Mouse (Mus musculus): Measurements from ENCODE around the gene Nxnl1. TPM values are rescaled to one million over a fixed set of nuclear protein-coding genes. Genes with fewer than 3 reads are reported as not detected.

Gene Nxnl1
- polyA plus RNA-seq, 1 experiment from 2014 or later, result 0.13 TPM

GRCm38 (mm10) chr8:71591017-71591416, 24.6 kb upstream of the Nxnl1 start:
- TF ChIP-seq EP300 (IDR thresholded peaks at IDR 0.05) (no peak), CTCF (IDR thresholded peaks at IDR 0.05) (no peak)
- WGBS, result 22% methylated on average over 5 of the region's 5 CpGs
- H3K9ac ChIP-seq (replicated peaks; ENCODE audit: low read depth), result peak overlapping the region; percentile 74; the same call in 1 of the 2 replicates
- no peak for DNase-seq (ENCODE audit: low spot score)
- peak overlapping the region; percentile 96; the same call in 1 of the 2 replicates for H3K27ac ChIP-seq (ENCODE audit: low read length)
- H3K27me3 ChIP-seq (replicated peaks; ENCODE audit: insufficient read depth, low read length), result no peaks in the 10 kb centered on the region
- no peak for ATAC-seq
- no peaks in the 10 kb centered on the region for H3K36me3 ChIP-seq (ENCODE audit: insufficient read depth, low read length)
- H3K4me3 ChIP-seq (ENCODE audit: low read depth, low read length), result peak overlapping the region; percentile 71
- H3K4me1 ChIP-seq (ENCODE audit: insufficient read depth, low read depth, low read length), result peaks cover 9% of the 10 kb centered on the region; the same call in 1 of the 2 replicates
- H3K4me2 ChIP-seq (replicated peaks; ENCODE audit: low read depth, low read length), result peak overlapping the region; percentile 94
- no peaks in the 10 kb centered on the region for H3K9me3 ChIP-seq (ENCODE audit: low read length)

- H3K27me3 ChIP-seq (replicated peaks; ENCODE audit: insufficient read depth, low read length), result no peaks in the 10 kb centered on the region
- no peak for ATAC-seq
- WGBS, result 70% methylated on average over 3 of the region's 3 CpGs
Measured at GRCm38 (mm10) chr8:71588762-71589161, 22.4 kb upstream of the Nxnl1 start.

GRCm38 (mm10) chr8:71586891-71587290, 20.5 kb upstream of the Nxnl1 start:
- Histone ChIP-seq H3K36me3 (ENCODE audit: insufficient read depth, low read length) (no peaks in the 10 kb centered on the region), H3K27me3 (replicated peaks; ENCODE audit: insufficient read depth, low read length) (no peaks in the 10 kb centered on the region), H3K9me3 (ENCODE audit: low read length) (no peaks in the 10 kb centered on the region), H3K4me2 (replicated peaks; ENCODE audit: low read depth, low read length) (no peak overlapping the region), H3K27ac (ENCODE audit: low read length) (no peak overlapping the region), H3K4me3 (ENCODE audit: low read depth, low read length) (no peak overlapping the region), H3K9ac (replicated peaks; ENCODE audit: low read depth) (no peak overlapping the region), H3K4me1 (ENCODE audit: insufficient read depth, low read depth, low read length) (peaks cover 5% of the 10 kb centered on the region; the same call in 1 of the 2 replicates)
- DNase-seq (ENCODE audit: low spot score) (peak; percentile 42), ATAC-seq (no peak)
- WGBS, result 54% methylated on average over 2 of the region's 2 CpGs
- TF ChIP-seq CTCF (IDR thresholded peaks at IDR 0.05) (peak; percentile 77), EP300 (IDR thresholded peaks at IDR 0.05) (no peak)

More at GRCm38 (mm10) chr8:71588762-71589161, 22.4 kb upstream of the Nxnl1 start:
- no peak overlapping the region for H3K27ac ChIP-seq (ENCODE audit: low read length)
- no peaks in the 10 kb centered on the region for H3K36me3 ChIP-seq (ENCODE audit: insufficient read depth, low read length)
- no peak overlapping the region for H3K4me3 ChIP-seq (ENCODE audit: low read depth, low read length)
- peaks cover 9% of the 10 kb centered on the region; the same call in 1 of the 2 replicates for H3K4me1 ChIP-seq (ENCODE audit: insufficient read depth, low read depth, low read length)
- no peak for TF ChIP-seq EP300 (IDR thresholded peaks at IDR 0.05)
- TF ChIP-seq CTCF (IDR thresholded peaks at IDR 0.05), result no peak
- no peak overlapping the region for H3K9ac ChIP-seq (replicated peaks; ENCODE audit: low read depth)
- H3K9me3 ChIP-seq (ENCODE audit: low read length), result no peaks in the 10 kb centered on the region
- no peak for DNase-seq (ENCODE audit: low spot score)
- no peak overlapping the region for H3K4me2 ChIP-seq (replicated peaks; ENCODE audit: low read depth, low read length)

- Histone ChIP-seq H3K27ac (ENCODE audit: low read length) (no peak overlapping the region), H3K27me3 (replicated peaks; ENCODE audit: insufficient read depth, low read length) (no peaks in the 10 kb centered on the region), H3K9ac (replicated peaks; ENCODE audit: low read depth) (no peak overlapping the region), H3K9me3 (ENCODE audit: low read length) (no peaks in the 10 kb centered on the region), H3K4me1 (ENCODE audit: insufficient read depth, low read depth, low read length) (no peaks in the 10 kb centered on the region), H3K4me2 (replicated peaks; ENCODE audit: low read depth, low read length) (no peak overlapping the region), H3K36me3 (ENCODE audit: insufficient read depth, low read length) (no peaks in the 10 kb centered on the region), H3K4me3 (ENCODE audit: low read depth, low read length) (no peak overlapping the region)
- TF ChIP-seq EP300 (IDR thresholded peaks at IDR 0.05) (no peak), CTCF (IDR thresholded peaks at IDR 0.05) (no peak)
- peak; percentile 47 for ATAC-seq
- no peak for DNase-seq (ENCODE audit: low spot score)
- 55% methylated on average over 9 of the region's 9 CpGs for WGBS
Measured at GRCm38 (mm10) chr8:71580201-71580600, 13.8 kb upstream of the Nxnl1 start.

- ATAC-seq (no peak), DNase-seq (ENCODE audit: low spot score) (no peak)
- no peaks in the 10 kb centered on the region for H3K27me3 ChIP-seq (replicated peaks; ENCODE audit: insufficient read depth, low read length)
- no peak overlapping the region for H3K9ac ChIP-seq (replicated peaks; ENCODE audit: low read depth)
- no peaks in the 10 kb centered on the region for H3K9me3 ChIP-seq (ENCODE audit: low read length)
- H3K4me1 ChIP-seq (ENCODE audit: insufficient read depth, low read depth, low read length), result no peaks in the 10 kb centered on the region
- no peak overlapping the region for H3K27ac ChIP-seq (ENCODE audit: low read length)
- H3K4me3 ChIP-seq (ENCODE audit: low read depth, low read length), result no peak overlapping the region
- no peaks in the 10 kb centered on the region for H3K36me3 ChIP-seq (ENCODE audit: insufficient read depth, low read length)
- TF ChIP-seq CTCF (IDR thresholded peaks at IDR 0.05) (no peak), EP300 (IDR thresholded peaks at IDR 0.05) (no peak)
- no peak overlapping the region for H3K4me2 ChIP-seq (replicated peaks; ENCODE audit: low read depth, low read length)
- WGBS, result 90% methylated on average over 14 of the region's 14 CpGs
Measured at GRCm38 (mm10) chr8:71579476-71579875, 13.1 kb upstream of the Nxnl1 start.

- no peak overlapping the region for H3K9ac ChIP-seq (replicated peaks; ENCODE audit: low read depth)
- H3K4me1 ChIP-seq (ENCODE audit: insufficient read depth, low read depth, low read length), result no peaks in the 10 kb centered on the region
- no peak overlapping the region for H3K27ac ChIP-seq (ENCODE audit: low read length)
- no peak overlapping the region for H3K4me2 ChIP-seq (replicated peaks; ENCODE audit: low read depth, low read length)
- no peaks in the 10 kb centered on the region for H3K36me3 ChIP-seq (ENCODE audit: insufficient read depth, low read length)
- TF ChIP-seq CTCF (IDR thresholded peaks at IDR 0.05), result no peak
- TF ChIP-seq EP300 (IDR thresholded peaks at IDR 0.05), result no peak
- 75% methylated on average over 1 of the region's 1 CpGs for WGBS
- no peak for ATAC-seq
- H3K27me3 ChIP-seq (replicated peaks; ENCODE audit: insufficient read depth, low read length), result no peaks in the 10 kb centered on the region
- no peak overlapping the region for H3K4me3 ChIP-seq (ENCODE audit: low read depth, low read length)
- no peak for DNase-seq (ENCODE audit: low spot score)
- H3K9me3 ChIP-seq (ENCODE audit: low read length), result no peaks in the 10 kb centered on the region
Measured at GRCm38 (mm10) chr8:71579009-71579408, 12.6 kb upstream of the Nxnl1 start.

All from lung, postnatal 0 days (tissue).